Mouse (Mus musculus) embryonic facial prominence, embryonic 11.5 days (tissue): ENCODE data around the gene Gm17268. TPM values are rescaled to one million over a fixed set of nuclear protein-coding genes. Genes with fewer than 3 reads are reported as not detected.

Experiments
- ATAC-seq: fragments of 200-750 bp; cut with Nextera tagmentation; replicated peaks from 2 replicates; pipeline ENCODE4 v1.8.0; 2017; ENCODE audit warnings: low read depth; ENCODE audit not compliant: insufficient number of reproducible peaks, low FRiP score, low TSS enrichment
- DNase-seq: peaks from one replicate; pipeline ENCODE4 v3.0.0-alpha.2; 2015; ENCODE audit warnings: low spot score
- H3K27ac ChIP-seq: fragments of 300-500 bp; sonication (generic); replicated peaks from 2 replicates; pipeline ENCODE4 v1.5.1; 2014; ENCODE audit warnings: mild to moderate bottlenecking, low read depth, low read length, control low read depth
- H3K27me3 ChIP-seq: fragments of 300-500 bp; sonication (generic); 2 replicates; pipeline ENCODE4 v1.6.1; 2014; ENCODE audit warnings: mild to moderate bottlenecking, low read length, moderate library complexity, mixed read lengths; ENCODE audit not compliant: control insufficient read depth, insufficient read depth
- H3K36me3 ChIP-seq: fragments of 300-500 bp; sonication (generic); replicated peaks from 2 replicates; pipeline ENCODE4 v1.6.1; 2014; ENCODE audit warnings: low read depth, mild to moderate bottlenecking, low read length, moderate library complexity, mixed read lengths; ENCODE audit not compliant: control insufficient read depth, insufficient read depth
- H3K4me1 ChIP-seq: fragments of 300-500 bp; sonication (generic); 2 replicates; pipeline ENCODE4 v1.6.1; 2014; ENCODE audit warnings: low read length, mixed read lengths; ENCODE audit not compliant: control insufficient read depth, insufficient read depth
- H3K4me2 ChIP-seq: fragments of 300-500 bp; sonication (generic); 2 replicates; pipeline ENCODE4 v1.6.1; 2014; ENCODE audit warnings: low read depth, mild to moderate bottlenecking, control low read depth, low read length, moderate library complexity
- H3K4me3 ChIP-seq: fragments of 300-500 bp; sonication (generic); 2 replicates; pipeline ENCODE4 v1.5.1; 2014; ENCODE audit warnings: low read depth, low read length, control low read depth
- H3K9ac ChIP-seq: fragments of 300-500 bp; sonication (generic); replicated peaks from 2 replicates; pipeline ENCODE4 v1.6.1; 2014; ENCODE audit warnings: mild to moderate bottlenecking, control low read depth, low read length
- H3K9me3 ChIP-seq: fragments of 300-500 bp; sonication (generic); replicated peaks from 2 replicates; pipeline ENCODE4 v1.6.1; 2016; ENCODE audit warnings: mild to moderate bottlenecking, low read length, inconsistent platforms, mixed read lengths; ENCODE audit not compliant: control insufficient read depth
- WGBS: fragments of 180-500 bp; shearing (Covaris S2); extraction: QIAGEN DNeasy Blood & Tissue Kit; methylation state at CpG from one replicate; pipeline ENCODE4 v1.1.7; 2014; 5-methylcytosine and 5-hydroxymethylcytosine counted together
- polyA plus RNA-seq: library from polyadenylated mRNA; unstranded; fragments of >200 nt; fragmentation: Nextera tagmentation; extraction: Ambion mirVana; gene quantifications from 2 replicates; pipeline ENCODE4 v1.2.1, GENCODE M21; 2014

Gm17268 gene
- polyA plus RNA-seq, 1 experiment from 2014 or later: not detected

DNA sequence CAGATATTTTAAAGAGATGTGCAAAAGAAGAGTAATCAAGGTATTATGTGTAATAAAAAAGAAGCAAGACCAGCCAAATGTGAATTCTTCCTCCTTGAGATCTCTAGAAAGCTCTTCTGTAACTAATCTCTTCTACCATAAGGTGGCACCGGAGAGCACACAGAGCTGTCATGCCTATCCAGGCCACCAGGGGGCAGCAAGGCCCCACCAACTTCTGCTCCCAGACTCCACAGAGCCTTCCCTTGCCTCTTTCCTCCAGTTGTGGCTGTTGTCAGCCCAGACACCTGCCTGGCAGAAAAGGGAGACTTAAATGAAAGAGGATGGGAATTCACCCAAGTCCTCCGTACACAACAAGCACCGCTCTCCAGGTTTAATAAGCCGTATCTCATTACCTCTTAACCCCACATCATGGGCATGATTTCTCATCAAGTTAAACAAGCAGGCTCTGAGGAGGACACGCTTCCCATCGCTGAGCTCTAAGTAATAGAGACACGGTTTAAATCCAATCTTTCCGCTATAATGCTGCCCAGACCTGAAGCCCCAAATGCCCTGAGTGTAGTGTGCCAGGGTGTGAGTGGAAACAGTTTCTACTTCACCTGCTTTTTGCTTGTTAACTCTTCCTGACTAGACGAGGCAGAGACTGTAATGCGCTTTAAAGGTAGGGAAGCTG is 42.1 kb downstream of the Gm17268 start:
- Histone ChIP-seq H3K36me3 (no peaks in the 10 kb centered on the region), H3K27ac (no peak overlapping the region), H3K4me1 (no peaks in the 10 kb centered on the region), H3K9ac (no peak overlapping the region), H3K4me2 (no peak overlapping the region), H3K4me3 (no peak overlapping the region), H3K27me3 (no peaks in the 10 kb centered on the region), H3K9me3 (no peaks in the 10 kb centered on the region)
- DNase-seq: peak; percentile 83
- ATAC-seq: no peak
- WGBS: 64% methylated on average over 10 of the region's 10 CpGs

DNA sequence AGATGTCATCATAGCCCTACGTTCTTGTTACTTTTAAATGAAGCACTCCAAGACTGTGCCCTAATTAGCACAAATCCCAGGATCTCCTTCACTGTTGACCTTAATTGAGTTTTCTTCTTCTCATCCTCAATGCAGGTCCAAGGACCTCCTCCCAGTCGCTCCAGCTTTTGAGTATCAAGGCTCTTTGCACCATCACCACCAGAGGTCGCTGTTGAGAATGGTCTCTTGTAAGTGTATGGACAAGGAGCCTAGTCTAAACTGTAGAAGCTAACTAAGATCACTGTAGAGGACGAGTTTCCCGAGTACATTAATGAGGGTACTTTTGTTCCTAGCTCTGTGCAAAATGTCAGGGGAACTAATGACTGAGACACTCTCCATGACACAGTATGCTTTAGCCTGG is 55.2 kb downstream of the Gm17268 start:
- H3K27ac ChIP-seq: no peak overlapping the region
- no peak overlapping the region for H3K4me2 ChIP-seq
- H3K27me3 ChIP-seq: no peaks in the 10 kb centered on the region
- no peak overlapping the region for H3K9ac ChIP-seq
- peak; percentile 80 for DNase-seq
- H3K36me3 ChIP-seq: no peaks in the 10 kb centered on the region
- 0 out of 2 replicates have a peak, but pooled peaks cover 3% of the 10 kb centered on the region for H3K4me1 ChIP-seq
- ATAC-seq: no peak
- WGBS: 37% methylated on average over 5 of the region's 5 CpGs
- no peak overlapping the region for H3K4me3 ChIP-seq
- H3K9me3 ChIP-seq: no peaks in the 10 kb centered on the region

DNA sequence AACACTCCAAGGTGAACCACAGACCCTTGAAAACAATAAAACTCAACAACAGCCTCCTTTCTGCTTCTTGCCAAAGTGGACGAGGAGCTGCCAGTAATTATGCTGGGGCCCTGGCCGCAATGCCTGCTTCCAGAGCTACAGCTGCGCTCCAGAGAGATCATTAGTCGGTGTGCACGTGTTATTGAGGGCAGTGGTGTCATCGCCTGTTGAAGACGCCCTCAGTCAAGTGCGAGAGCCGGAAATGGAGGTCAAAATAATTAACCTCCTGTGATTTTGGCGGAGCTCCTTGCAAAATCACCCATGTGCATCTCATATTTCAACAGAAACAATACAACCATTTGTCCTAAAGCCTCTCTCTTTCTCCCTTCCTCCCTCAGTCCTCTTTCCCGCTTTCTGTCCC is 56.2 kb downstream of the Gm17268 start:
- 0 out of 2 replicates have a peak, but pooled peaks cover 3% of the 10 kb centered on the region for H3K4me1 ChIP-seq
- no peaks in the 10 kb centered on the region for H3K36me3 ChIP-seq
- 15% methylated on average over 11 of the region's 11 CpGs for whole genome bisulfite sequencing
- no peak overlapping the region for H3K4me3 ChIP-seq
- no peaks in the 10 kb centered on the region for H3K27me3 ChIP-seq
- no peaks in the 10 kb centered on the region for H3K9me3 ChIP-seq
- H3K9ac ChIP-seq: no peak overlapping the region
- no peak for ATAC-seq
- H3K27ac ChIP-seq: no peak overlapping the region
- DNase-seq: peak; percentile 61
- no peak overlapping the region for H3K4me2 ChIP-seq

Other genes with a start within 250 kb of the Gm17268 start
- gene 5530401A14Rik, start 177.9 kb downstream of the Gm17268 start, polyA plus RNA-seq: 0.13 TPM in 1 of 2 replicates, not detected in the other
- gene Asic2, start 70.1 kb downstream of the Gm17268 start, polyA plus RNA-seq: 0.46 and 1.2 TPM in 2 replicates
- gene Ccl2, start 3.0 kb downstream of the Gm17268 start, polyA plus RNA-seq: 0.68 and 2.1 TPM in 2 replicates
- gene Ccl7, start 7.2 kb upstream of the Gm17268 start, polyA plus RNA-seq: not detected in 2 replicates
- not detected in 2 replicates for gene Ccl11, start 19.3 kb upstream of the Gm17268 start, polyA plus RNA-seq
- gene Ccl12, start 63.3 kb upstream of the Gm17268 start, polyA plus RNA-seq: 0.50 and 0.88 TPM in 2 replicates
- not detected in 2 replicates for gene Ccl8, start 76.6 kb upstream of the Gm17268 start, polyA plus RNA-seq